Mouse (Mus musculus) MN1 (cell line): ENCODE measurements at regions not wholly inside any gene's neighbourhood (a gene's known extent, or its start where the extent isn't known, plus 50 kb on each side); places are given as distances from the start of the nearest gene placed in this dataset.

Experiments used
- DNase-seq: peaks from one replicate; pipeline ENCODE4 v3.0.0-alpha.2; 2016; ENCODE audit warnings: low spot score

DNA sequence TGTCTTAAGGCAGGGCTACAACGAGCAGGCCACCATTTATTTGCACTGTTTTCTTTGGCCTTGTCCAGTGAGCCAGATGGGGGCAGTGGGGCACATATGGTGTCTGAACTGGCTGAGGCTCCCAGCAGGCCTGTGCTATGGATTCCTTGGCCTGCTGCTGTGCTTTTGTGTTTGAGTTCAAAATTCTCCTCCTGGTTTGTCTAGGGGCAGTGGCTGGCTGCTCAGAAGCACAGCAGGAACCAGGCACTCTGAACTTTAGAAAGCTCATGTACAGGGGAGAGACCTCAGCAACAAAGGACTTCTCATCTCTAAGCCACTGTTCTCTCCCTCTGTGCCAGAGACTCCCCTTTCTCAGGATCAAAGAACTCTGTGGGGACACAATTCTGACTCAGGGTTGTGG lies 370.9 kb downstream of the Bckdhb start:
- no peak for DNase-seq

DNA sequence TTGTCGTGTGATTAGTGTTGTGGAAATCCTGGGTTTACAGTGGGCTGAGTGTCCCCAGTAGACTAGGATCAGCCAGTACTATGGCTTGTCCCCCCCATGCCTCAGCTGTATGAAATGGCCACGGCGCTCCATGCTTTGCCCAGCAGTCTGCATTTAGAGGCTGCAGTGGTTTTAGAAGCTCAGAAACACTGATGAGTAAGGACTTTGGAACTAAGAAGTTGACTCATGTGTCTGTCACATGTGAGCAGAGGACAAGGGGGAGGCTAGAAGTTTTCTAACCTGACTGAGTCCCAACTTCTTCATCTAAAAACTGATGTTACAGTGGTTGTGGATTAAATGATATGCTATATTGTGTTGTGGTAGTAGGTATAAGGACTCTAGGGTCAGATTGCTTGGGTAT lies 371.5 kb downstream of the Bckdhb start:
- no peak for DNase-seq

DNA sequence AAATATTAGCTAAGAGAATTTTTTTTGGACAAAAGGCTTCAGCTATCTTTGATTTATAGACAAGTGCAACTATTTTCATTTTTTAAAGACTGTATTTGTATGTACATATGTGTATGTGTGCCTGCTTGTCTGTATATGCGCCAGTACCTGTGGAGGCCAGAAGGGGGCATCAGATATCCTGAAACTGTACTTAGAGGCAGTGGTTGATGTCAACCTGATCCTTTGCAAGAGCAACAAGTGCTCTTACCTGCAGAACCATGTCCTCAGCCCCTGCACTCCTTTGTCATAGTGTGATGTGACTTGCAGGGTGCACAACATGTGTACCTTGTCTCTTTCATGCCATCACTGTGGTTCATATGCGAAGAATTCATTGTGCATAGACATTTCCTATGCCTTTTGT lies 379.5 kb downstream of the Bckdhb start:
- DNase-seq: no peak

DNA sequence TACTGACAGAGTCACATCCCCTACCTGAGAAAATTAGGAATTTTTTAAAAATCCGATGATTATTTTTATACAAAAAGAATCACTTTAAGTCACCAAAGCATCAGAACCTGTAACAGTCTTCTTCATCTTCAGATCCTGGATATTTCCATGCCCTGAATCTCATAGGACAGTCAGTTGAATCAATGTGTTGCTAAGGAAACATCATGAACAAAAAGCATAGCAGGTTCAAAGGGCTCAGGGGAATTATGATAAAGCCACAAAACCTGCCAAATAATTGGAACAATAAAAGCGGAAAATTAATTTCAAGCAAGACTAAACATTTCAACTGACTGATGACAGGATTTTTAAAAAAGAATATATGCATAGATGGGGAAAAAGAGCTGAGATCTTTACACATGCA lies 393.9 kb downstream of the Bckdhb start:
- DNase-seq: no peak

DNA sequence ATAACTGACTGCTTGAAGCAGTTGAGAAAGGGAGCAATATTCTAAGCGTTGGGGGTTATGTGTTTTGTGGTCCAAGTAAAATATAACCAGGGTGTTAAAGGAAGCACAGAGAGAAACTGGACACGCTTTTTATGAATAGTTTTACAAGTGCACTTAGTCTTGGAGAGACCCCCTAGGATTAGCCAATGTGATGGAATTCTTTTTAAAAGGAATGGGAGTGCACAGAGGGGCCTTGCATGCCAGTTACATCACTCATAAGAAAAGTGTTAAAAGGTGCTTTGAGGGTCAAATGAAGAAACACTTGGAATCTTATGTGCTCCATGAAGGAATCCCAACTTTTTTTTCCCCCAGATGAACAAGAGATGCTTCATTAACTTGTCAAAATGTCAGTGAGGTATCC lies 394.4 kb downstream of the Bckdhb start:
- no peak for DNase-seq

DNA sequence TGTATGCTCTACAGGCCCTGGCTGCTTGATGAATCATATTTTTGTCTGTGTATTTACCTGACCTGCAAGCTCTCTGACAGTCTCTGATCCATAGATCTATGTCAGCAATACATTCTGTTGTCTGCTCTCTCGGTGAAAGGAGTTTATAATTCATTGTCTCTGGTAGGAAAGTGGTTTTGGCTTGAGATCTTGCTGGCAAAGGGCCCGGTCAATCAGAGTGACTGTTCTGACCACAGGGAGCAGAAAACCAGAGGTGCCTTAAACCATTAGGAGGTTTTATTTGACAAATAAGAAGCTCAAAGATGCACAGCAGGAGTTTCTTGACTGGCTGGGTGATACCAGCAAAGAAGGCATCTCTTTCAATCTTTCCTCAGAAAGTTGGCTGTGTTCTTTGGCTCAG lies 398.2 kb downstream of the Bckdhb start:
- DNase-seq: peak; percentile 65

DNA sequence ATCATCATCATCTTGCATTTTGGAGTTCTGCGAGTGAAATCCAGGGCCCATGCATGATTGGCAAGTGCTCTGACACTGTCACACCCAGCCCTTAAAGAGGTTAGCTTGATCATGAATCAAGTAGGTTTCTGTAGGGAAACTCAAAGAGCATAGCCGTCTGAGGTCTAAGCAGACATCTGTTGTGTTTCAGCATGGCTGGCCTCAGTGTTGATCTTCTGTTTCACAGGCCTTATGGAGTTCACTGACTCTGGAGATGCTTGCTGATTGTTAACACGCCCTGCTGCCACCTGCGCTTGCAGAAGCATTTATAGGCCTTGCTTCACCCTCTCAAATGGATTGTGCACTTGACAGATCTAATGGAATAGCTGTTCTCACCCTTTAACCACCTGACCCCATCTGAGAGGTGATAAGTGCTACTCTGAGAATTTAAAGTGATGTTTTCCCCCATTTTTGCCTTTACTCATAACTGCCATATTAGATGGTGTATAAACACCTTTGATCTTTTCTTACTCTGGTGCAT lies 406.2 kb downstream of the Bckdhb start:
- no peak for DNase-seq

DNA sequence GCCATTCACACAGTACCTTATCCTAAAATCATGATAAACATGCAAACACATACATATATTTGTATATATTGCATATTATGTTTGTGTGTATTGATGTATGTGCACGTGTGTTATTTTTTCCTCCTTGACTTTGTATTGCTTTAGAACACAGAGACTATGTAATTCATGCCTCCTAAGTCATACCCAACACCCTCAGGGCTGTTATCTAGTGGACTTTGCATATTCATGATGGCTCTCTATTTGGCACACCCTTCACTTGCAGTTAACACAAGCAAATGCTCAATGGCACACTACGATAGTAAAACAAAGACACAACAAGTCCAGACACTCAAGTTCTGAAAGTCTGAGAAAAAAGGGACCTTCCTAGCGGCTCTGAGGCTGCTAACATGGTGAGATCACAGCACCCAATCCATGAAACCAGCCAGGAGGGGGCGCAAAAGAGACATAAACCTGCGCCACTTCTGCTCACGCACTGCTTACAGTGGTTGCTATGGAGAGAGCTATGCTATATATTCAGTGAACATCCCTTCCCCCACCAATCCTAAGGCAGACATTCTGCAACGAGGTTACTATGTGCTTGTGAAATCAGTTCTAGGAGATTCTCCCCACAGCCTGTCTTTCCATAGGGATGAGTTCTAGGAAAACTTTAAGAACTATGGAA lies 418.6 kb downstream of the Bckdhb start:
- peak; percentile 52 for DNase-seq

DNA sequence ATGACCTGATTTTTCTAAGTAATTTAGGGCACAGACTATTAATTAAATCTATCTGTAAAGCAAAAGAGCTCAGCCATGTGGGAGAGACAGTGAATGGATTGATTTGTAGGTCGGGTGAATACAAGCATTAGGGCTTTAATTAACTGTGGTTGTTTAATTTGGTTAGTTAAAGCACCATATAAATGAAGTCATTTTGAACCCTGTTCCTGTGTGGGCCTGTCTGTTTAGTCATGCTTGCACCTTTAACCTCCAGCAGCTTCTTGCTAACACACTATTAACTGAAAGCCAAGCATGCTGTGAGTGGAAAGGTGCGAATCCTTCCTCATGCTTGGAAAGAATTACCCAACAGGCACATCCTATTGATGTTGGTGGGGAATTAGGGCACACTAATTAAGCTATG lies 425.3 kb downstream of the Bckdhb start:
- DNase-seq: no peak

DNA sequence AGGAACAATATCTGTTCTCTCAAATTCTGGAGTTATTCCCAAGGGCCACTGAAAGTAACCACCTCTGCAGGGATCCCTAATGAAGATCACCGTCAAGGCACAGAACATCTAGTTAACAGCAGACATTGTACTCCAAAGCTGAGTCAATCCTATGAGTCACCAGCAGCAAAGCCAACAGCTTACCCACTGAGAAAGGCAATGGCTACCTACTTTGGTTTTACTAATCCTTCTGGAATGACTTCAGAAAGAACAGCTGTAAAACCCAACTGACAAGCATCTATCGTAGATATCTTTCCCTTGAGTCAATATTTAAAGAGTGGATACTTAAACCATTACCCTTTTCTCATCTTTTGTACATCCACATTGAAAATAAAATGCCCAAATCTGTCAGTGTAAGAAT lies 429.5 kb downstream of the Bckdhb start:
- peak; percentile 20 for DNase-seq

DNA sequence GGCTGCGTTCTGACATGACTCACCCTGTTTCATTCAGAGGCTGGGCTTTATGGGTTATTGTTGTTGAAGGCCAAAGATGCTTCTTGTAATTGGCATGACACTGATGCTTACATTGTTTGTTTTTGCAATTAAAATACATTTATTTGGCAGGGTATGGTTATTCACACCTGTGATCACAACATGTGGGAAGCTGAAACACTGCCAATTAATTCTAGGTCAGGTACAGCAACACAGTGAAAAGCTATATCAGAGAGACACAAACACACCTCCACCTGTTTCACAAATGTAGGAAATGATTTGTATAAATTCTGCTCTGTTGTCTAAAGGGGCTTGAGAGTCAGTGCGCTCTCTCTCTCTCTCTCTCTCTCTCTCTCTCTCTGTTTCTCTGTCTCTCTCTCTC lies 431.2 kb downstream of the Bckdhb start:
- DNase-seq: no peak

DNA sequence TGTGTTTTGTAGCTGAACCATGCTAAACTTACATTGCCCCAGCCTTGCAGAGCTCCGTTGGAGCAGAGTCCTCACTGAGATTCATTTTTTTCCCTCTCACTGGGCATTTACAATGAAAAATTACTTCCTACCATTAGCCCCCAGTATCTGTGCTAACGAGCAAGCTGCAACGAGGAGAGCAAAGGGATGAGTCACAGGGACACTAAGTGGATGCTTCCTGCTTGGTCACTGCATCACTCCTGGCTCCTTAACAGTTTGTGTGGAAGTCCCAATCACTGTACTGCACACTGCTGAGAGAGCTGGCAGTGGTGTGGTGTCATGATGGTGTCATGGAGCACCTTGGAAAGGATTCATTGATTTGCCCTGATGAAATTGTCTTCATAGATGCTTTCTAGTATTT lies 434.9 kb downstream of the Bckdhb start:
- peak; percentile 44 for DNase-seq

DNA sequence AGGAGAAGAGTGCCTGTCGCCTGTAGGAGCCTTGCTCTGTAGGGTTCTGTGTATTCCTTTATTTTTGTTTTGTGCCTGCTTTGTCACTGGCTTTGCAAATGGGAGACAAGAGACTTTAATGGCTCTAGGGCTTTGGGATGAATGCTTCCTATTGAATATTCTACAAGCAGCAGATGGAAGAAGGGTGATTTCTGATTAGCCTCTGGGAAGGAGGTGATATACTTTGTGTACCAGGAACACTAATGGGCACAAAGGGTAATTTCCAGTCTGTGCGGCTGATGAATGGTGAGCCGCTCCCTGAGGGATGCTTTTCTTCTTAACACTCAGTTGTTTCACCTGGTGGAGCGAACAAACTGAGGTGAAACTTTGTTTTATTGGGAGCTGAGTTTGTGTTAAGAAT lies 435.5 kb downstream of the Bckdhb start:
- no peak for DNase-seq

DNA sequence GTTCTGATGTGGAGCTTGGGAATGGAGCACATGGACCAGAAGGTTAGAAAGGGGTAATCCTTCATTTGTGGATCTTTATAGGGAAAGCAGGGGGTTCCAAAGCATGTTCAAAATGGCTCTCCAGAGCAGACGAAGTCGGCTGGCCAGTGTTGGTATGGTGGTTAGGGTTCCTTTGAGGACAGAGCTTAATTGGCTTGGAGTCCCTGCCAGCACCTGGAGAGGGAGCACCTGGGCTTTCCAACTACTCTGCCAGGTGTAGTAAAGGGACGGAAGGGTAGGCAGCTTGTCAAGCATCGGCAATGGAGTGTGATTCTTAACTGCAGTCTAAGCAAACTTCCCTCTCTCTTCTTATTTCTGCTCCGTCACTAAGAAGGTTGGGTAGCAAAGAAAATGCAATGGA lies 438.5 kb downstream of the Bckdhb start:
- no peak for DNase-seq

DNA sequence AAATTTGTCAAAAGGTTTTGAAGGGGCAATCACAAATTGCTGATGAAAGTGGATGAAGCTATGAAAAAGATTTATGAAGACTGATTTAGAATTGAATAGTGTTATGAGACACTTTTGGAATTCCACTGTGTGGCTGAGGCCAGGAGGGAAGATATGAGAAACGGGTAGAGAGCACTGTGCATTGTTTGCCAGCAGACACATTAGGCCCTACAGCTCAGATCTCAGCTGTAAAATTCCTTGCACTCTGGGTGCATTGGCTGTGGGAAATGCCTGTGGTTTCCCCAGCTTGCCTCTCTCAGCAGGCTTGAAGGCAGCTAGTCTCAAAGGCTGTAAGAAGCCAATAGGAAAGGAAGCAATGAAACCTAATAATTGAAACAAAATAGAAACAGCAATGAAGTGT lies 444.3 kb downstream of the Bckdhb start:
- DNase-seq: no peak

DNA sequence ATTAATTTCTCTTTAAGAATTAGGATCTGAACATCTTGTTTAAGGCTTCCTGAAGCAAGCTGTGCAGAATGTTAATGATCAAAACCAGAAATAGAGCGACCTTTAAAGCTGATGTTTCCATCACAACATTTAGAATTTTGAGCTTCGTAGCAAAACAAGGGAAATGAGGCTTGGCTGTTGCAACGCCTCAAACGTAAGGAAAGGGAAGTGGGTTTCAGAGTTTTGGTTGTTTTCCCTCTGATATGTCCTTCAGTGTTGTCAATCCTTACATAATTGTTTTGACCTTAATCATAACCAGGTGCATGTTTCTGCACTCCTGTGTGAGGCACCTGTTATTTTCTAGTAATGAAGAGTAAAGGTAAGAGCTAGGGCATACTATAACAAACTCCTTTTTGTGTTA lies 445.3 kb downstream of the Bckdhb start:
- DNase-seq: no peak

DNA sequence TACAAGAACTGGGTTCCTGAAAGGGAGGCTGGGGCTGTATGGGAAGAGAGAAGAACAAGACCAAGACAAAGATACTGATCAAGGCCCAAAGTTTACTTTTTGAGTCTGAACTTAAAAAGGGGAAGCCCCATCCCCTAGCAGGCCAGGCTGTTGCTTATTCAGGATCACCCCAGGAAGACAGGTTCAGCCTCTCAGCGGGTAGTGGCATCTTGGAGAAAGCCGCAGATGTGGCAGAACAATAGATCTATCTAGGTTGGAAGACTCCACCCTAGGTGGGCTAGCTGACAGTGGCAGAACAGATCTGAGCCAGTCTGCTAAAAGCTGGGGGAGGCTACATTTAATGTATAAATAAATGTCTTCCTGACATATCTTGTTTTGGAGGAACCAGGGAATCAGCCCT lies 450.8 kb downstream of the Bckdhb start:
- DNase-seq: no peak

DNA sequence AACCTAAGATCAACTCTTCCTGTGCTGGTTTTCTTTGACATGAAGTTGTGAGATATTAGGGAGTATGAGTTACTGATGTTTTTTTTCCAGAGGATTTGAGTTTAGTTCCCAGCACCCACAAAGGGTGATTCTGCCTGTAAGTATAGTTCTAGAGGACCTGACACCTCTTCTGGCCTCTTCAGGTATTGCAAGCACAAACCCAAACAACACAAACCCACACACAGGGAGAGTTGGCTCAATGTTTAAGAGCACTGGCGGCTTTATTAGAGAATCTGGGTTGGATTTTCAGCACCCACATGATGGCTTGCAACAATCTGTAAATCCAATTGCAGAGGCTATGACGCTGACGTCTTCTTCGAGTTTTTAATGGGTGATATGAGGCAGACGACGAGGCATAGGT lies 451.7 kb downstream of the Bckdhb start:
- DNase-seq: no peak

DNA sequence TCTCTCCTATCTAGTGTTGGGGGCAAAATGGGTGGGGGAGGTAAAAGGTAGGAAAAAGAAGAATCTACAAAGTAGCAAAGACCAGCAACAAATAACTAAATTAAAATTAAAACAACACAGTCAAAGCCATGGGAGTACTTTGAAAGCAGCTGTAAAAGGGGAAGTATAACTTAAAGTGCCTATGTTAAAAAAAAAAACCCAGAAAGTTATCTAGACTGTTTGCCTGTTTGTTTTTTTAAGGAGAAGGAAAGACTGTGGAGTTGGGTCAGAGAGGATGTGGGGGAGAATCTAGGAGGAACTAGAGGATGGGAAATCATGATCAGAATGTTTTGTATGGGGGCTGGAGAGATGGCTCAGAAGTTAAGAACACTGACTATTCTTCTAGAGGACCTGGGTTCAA lies 457.0 kb downstream of the Bckdhb start:
- DNase-seq: no peak

DNA sequence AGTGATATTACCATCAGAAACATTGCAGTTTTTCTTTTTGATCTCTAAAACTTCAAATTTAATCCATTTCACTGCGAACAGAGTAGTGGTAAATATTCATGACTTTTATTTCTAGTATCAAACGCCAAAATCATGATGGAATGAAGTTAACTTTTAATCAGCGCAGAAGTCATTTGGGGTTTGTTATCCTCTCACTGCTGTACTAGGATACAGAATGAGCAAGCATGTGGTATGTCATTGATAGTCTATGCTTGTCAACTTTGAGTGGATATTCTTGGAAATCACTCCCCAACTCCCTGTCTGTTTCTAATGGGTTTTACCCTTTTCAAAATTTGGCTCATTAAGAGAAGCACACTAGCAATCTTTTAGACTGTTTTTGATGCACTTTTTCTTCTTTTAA lies 464.9 kb downstream of the Bckdhb start:
- no peak for DNase-seq

DNA sequence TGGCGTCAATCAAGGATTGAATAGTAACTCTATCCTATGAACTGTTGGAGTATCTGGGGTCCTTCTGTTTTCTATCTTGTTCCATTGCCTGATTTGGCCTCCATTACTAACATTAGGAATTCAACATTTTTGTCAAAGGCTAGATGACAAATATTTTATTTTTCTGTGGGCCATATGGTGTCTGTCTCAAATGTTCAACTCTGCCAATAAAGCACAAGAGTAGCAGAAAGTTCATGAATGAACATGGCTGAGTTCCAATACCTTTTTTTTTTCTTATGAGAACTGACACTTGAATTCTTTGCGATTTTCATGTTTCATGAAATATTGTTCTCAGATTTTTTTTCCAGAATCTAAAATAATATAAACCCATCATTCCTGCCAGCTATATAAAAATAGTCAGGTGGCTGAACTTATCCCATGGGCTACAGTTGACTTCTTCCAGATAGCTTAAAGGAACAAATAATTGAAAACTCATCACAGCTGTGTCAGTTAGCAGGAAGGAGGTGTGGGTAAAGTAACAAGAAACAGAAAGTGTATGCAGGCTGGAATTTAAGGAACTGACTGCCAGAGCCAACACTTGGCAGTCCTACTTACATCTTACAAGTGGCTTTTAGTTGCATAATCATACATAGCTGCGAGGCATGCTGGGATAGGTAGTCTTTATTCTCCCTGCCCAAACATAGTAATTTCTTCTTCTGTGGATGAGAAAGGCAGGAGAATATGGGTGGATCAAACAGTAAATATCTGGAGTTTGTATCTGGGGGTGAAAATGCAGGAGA lies 469.8 kb downstream of the Bckdhb start:
- no peak for DNase-seq

DNA sequence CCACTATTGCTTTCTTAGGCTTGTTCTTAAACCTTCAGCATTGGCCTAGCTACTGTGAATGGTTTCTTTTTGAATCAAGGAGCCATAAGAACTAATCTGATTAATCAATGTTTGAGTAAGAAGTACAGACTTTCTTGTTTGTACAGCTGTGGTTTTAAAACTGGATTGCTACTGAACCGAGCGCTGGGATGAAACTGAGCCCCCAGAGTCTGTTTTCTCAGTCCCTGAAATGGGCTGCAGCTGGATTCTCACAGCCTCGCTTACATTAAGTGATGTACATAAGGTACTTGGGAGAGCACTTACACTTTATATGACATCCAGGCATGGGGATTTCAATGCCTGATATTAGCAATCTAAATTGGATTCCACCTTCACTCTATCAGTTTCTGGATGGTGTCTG lies 474.5 kb downstream of the Bckdhb start:
- peak; percentile 10 for DNase-seq

DNA sequence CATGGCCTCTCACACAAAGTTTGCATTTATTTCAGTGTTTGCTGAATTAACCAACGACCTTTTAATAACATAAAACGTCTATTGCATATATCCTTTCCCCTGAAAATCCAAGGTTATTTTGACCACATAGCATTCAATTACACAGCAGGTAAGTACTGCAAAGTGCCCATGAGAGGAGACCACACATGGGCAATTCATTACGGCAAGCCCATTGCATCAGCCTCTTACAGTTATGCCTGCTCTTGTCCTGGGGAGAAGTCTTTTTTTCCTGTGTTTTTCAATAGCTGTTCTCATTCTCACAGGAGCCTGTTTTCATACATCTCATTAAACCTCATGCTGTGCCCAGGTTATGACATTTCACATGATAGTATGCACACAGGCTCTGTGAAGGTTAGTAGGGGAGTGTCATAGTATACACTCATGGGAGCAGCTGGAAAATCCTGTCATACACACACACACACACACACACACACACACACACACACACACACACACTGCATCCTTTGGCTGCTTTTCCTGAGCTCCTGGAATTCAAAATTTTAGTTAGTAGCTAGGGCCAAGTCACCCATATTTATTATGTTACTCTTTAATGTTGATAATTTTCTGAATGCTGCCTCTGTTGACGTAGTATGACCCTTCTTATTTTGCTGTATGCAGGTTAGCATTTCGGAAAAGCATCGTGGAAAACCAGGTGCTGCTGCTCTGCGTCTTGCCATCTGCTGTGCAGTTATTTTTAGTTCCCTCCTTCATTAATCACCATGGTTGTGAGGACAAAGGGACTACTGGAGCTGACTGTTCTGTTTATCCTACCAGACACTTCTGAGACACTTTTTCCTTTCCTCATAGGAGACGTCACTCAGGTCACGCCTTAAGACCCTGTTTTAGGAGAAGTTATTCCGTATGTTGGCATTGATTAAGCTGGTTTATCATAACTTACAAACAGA lies 483.6 kb downstream of the Bckdhb start:
- no peak for DNase-seq
